Mouse (Mus musculus): ENCODE results near the gene Vmn2r51.
"Not testable (repeated sequence)": the region's sequence is repeated elsewhere in the genome, so short reads cannot be mapped to it uniquely, and the experiment has no call there.

Vmn2r51 gene

DNA sequence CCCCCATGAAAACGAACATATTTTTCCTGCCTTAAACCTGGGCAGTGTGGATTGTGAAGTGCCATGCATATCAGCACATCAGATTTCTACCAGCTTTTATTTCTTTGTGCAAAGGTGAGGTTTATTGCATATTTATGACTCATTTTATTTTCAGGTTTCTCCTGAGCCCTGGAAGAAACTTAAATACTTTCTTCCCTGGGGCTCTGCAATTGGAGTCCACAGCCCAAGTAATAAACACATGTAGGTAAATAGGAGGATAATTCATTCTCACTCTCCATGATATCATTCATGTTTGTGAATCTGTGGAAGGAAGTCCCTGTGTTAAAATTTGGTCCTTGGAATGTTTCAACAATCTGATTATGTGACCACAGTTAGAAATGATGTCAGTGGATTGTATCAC is at the start of gene Vmn2r51:
Vmn2r51 (minus strand) TSS at position 101 of the 400 bp plus-strand sequence.
- DNase-seq (ENCODE audit: low spot score): not testable (repeated sequence)

DNA sequence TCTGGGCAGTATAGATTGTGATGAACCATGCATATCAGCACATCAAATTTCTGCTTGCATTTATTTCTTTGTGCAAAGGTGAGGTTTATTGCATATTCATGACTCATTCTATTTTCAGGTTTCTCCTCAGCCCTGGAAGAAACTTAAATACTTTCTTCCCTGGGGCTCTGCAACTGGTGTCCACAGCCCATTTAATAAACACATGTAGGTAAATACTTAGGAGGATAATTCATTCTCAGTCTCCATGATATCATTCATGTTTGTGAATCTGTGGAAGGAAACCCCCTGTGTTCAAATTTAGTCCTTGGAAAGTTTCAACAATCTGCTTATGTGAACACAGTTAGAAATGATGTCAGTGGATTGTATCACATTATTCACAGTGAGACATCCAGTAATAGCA is 52.3 kb downstream of the Vmn2r51 start, which contains the start of gene Vmn2r50:
Vmn2r50 (minus strand) TSS at position 101 of the 400 bp plus-strand sequence.
- not testable (repeated sequence) for DNase-seq (ENCODE audit: low spot score)

Measured in urinary bladder, postnatal 25 days (tissue).